Mouse (Mus musculus): ENCODE data around the gene Atp6v1d. TPM values are rescaled to one million over a fixed set of nuclear protein-coding genes. Genes with fewer than 3 reads are reported as not detected.

Atp6v1d gene
- polyA plus RNA-seq, 1 experiment: 52.6 TPM

DNA sequence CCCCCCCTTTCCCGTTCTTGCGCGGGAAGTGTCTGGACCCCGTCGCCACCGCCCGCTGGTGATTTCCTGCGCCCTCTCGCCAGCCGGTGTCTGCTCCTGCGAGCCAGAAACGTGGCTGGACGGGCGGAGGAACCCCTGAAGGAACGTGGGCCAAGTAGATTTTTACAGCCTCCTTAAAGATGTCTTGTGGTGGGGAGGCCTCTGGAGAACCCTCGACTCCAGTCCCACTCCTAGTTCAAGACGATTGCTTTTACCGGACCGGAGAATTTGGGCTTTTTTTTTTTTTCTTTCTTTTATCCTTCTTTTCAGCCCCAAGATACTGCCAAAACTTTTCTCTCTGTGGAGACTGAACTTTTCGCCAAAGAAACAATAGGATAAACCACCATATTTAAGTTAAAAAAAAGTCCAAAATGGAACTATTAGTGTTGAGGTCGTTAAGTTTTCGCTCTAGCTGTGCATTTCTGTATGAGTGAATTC is 854 bp upstream of the Atp6v1d start:
- H3K36me3 ChIP-seq (ENCODE audit: control insufficient read depth, insufficient read depth, low read length): no peaks in the 10 kb centered on the region; the same call in 1 of the 2 replicates
- WGBS: under 1% methylated on average over 22 of the region's 22 CpGs
- H3K4me3 ChIP-seq (ENCODE audit: insufficient read depth, low read depth, low read length): peak overlapping the region; percentile 84
- H3K4me1 ChIP-seq (ENCODE audit: control insufficient read depth, insufficient read depth, low read length): peaks cover 13% of the 10 kb centered on the region
- no peak for TF ChIP-seq CTCF (conservative IDR thresholded peaks at IDR 0.05; ENCODE audit: insufficient read depth, insufficient read length, low read depth, low read length)
- no peak for TF ChIP-seq POLR2A (IDR thresholded peaks at IDR 0.05; ENCODE audit: low read depth, low read length)
- no peaks in the 10 kb centered on the region for H3K27me3 ChIP-seq (replicated peaks; ENCODE audit: control insufficient read depth, insufficient read depth, low read length)
- H3K27ac ChIP-seq (ENCODE audit: insufficient read depth, low read depth, low read length): peak overlapping the region; percentile 93; the same call in 1 of the 2 replicates
- no peak for DNase-seq

DNA sequence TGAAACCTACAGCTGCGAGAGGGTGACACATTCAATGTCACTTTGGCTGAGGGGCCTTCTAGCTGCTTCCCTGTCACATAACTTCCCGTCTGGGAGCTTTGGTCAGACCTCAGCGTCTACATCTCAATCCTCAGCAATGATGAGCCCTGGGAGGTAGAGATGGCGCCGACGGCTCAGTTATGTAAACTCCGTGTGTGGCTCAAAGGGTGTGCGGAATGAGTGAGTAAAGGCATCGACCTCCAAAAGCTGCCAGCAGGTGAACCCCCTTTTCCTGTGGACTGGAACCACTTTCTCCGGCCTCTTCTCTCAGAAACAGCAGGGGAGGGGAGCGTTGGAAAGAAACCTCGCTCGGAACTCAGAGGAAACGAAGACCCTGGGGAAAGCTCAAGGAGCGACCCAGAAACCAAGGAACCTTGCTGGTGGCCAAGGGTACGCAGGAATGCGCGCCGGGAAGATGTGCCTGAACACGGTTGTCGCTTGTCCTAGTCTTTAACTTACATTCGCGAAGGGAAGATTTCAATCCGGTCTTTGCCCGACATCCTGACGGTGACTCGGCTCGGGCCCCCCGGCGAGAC is 430 bp downstream of the Atp6v1d start:
- Histone ChIP-seq H3K36me3 (ENCODE audit: control insufficient read depth, insufficient read depth, low read length) (no peaks in the 10 kb centered on the region), H3K27me3 (replicated peaks; ENCODE audit: control insufficient read depth, insufficient read depth, low read length) (no peaks in the 10 kb centered on the region), H3K27ac (ENCODE audit: insufficient read depth, low read depth, low read length) (peak overlapping the region; percentile 87), H3K4me1 (ENCODE audit: control insufficient read depth, insufficient read depth, low read length) (peaks cover 13% of the 10 kb centered on the region), H3K4me3 (ENCODE audit: insufficient read depth, low read depth, low read length) (peak overlapping the region; percentile 83)
- peak; percentile 63 for TF ChIP-seq POLR2A (IDR thresholded peaks at IDR 0.05; ENCODE audit: low read depth, low read length)
- TF ChIP-seq CTCF (conservative IDR thresholded peaks at IDR 0.05; ENCODE audit: insufficient read depth, insufficient read length, low read depth, low read length): no peak
- under 1% methylated on average over 30 of the region's 30 CpGs for WGBS
- DNase-seq: no peak

DNA sequence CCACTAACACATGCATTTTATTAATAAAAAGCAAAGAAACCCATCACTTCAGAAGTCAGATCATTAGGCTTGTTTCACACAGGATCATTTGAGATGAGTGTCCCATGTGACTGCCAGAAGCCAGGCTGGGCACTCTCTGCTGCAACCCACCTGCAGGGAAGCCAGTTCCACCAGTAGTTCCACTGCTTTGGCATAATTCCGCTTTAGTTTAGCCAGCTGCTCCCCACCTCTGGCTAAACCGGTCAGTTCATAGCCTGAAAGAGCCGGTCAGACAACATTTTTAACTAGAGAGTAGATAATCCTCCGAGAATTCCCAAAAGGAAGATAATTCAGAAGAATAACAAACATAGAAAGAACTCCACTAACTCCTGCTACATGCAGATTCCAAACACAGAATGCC is 13.2 kb downstream of the Atp6v1d start:
- H3K27me3 ChIP-seq (replicated peaks; ENCODE audit: control insufficient read depth, insufficient read depth, low read length): no peaks in the 10 kb centered on the region
- H3K36me3 ChIP-seq (ENCODE audit: control insufficient read depth, insufficient read depth, low read length): peaks cover 11% of the 10 kb centered on the region
- H3K4me3 ChIP-seq (ENCODE audit: insufficient read depth, low read depth, low read length): no peak overlapping the region
- 92% methylated on average over 4 of the region's 4 CpGs for WGBS
- H3K4me1 ChIP-seq (ENCODE audit: control insufficient read depth, insufficient read depth, low read length): no peaks in the 10 kb centered on the region
- DNase-seq: no peak
- TF ChIP-seq POLR2A (IDR thresholded peaks at IDR 0.05; ENCODE audit: low read depth, low read length): no peak
- TF ChIP-seq CTCF (conservative IDR thresholded peaks at IDR 0.05; ENCODE audit: insufficient read depth, insufficient read length, low read depth, low read length): no peak
- H3K27ac ChIP-seq (ENCODE audit: insufficient read depth, low read depth, low read length): peak overlapping the region; percentile 23; the same call in 1 of the 2 replicates

DNA sequence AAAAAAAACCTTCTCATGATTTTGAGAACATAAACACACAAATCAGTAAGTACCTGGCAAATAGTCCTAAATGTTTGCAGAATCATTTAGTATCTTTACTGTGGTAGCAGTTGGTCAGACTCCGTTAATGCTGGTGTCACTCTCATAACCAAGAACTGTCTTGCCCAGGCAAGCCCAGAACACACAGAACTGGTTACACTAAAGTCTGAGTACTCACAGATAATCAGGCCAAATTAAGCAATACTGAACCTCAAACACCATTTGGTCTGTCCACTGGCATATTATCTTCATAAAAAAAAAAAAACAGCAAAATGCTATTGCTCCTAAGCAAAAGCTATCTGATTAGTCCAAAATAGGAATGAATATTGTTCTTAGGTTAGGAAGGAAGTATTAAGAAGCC is 19.0 kb downstream of the Atp6v1d start:
- Histone ChIP-seq H3K4me3 (ENCODE audit: insufficient read depth, low read depth, low read length) (no peak overlapping the region), H3K27me3 (replicated peaks; ENCODE audit: control insufficient read depth, insufficient read depth, low read length) (no peaks in the 10 kb centered on the region), H3K27ac (ENCODE audit: insufficient read depth, low read depth, low read length) (no peak overlapping the region), H3K36me3 (ENCODE audit: control insufficient read depth, insufficient read depth, low read length) (peaks cover 13% of the 10 kb centered on the region), H3K4me1 (ENCODE audit: control insufficient read depth, insufficient read depth, low read length) (no peaks in the 10 kb centered on the region)
- no peak for TF ChIP-seq CTCF (conservative IDR thresholded peaks at IDR 0.05; ENCODE audit: insufficient read depth, insufficient read length, low read depth, low read length)
- no peak for TF ChIP-seq POLR2A (IDR thresholded peaks at IDR 0.05; ENCODE audit: low read depth, low read length)
- no peak for DNase-seq
- WGBS: 78% methylated on average over 1 of the region's 1 CpGs

DNA sequence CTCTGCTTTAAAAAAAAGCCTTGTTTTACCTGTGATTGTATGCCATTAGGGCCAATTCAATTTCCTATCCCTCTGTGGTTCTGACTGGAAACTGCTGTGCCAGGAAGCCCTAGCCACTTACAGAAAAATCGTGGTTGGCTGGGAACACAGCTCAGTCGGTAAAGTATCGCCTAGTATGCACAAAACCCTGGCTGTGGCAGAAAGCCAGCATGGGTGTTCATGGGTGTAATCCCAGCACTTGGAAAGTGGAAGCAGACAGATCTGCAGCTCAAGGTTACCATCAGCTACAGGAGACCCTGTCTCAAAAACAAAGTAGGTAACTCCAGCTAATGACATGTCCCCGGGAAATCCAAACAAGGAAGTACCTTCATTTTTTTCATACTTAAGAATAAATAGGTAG is 21.5 kb downstream of the Atp6v1d start:
- peak; percentile 56 for DNase-seq
- Histone ChIP-seq H3K36me3 (ENCODE audit: control insufficient read depth, insufficient read depth, low read length) (peaks cover 17% of the 10 kb centered on the region), H3K27ac (ENCODE audit: insufficient read depth, low read depth, low read length) (no peak overlapping the region), H3K27me3 (replicated peaks; ENCODE audit: control insufficient read depth, insufficient read depth, low read length) (no peaks in the 10 kb centered on the region), H3K4me3 (ENCODE audit: insufficient read depth, low read depth, low read length) (no peak overlapping the region), H3K4me1 (ENCODE audit: control insufficient read depth, insufficient read depth, low read length) (no peaks in the 10 kb centered on the region)
- 44% methylated on average over 4 of the region's 4 CpGs for WGBS
- TF ChIP-seq CTCF (conservative IDR thresholded peaks at IDR 0.05; ENCODE audit: insufficient read depth, insufficient read length, low read depth, low read length): no peak
- TF ChIP-seq POLR2A (IDR thresholded peaks at IDR 0.05; ENCODE audit: low read depth, low read length): no peak

DNA sequence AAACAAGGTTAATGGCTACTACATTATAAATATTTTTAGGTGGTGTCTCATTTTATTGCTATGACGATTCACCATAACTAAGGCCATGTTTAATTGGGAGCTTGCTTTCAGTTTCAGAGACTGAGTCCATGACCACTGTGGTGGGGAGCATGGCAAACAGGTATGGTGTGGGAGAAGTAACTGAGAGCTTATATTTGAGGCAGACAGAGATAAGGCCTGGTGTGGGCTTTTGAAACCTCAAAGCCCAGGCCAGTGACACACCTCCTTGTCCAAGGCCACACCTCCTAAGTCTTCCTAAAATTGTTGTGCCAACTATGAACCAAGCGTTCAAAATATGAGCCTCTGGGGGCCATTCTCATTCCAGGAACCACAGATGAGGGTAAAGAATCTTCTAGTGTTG is 26.9 kb downstream of the Atp6v1d start:
- H3K36me3 ChIP-seq (ENCODE audit: control insufficient read depth, insufficient read depth, low read length): peaks cover 18% of the 10 kb centered on the region
- no peak overlapping the region for H3K4me3 ChIP-seq (ENCODE audit: insufficient read depth, low read depth, low read length)
- no peak for DNase-seq
- no peak for TF ChIP-seq CTCF (conservative IDR thresholded peaks at IDR 0.05; ENCODE audit: insufficient read depth, insufficient read length, low read depth, low read length)
- TF ChIP-seq POLR2A (IDR thresholded peaks at IDR 0.05; ENCODE audit: low read depth, low read length): no peak
- 87% methylated on average over 2 of the region's 2 CpGs for whole genome bisulfite sequencing
- H3K27ac ChIP-seq (ENCODE audit: insufficient read depth, low read depth, low read length): no peak overlapping the region
- no peaks in the 10 kb centered on the region for H3K4me1 ChIP-seq (ENCODE audit: control insufficient read depth, insufficient read depth, low read length)
- H3K27me3 ChIP-seq (replicated peaks; ENCODE audit: control insufficient read depth, insufficient read depth, low read length): no peaks in the 10 kb centered on the region

DNA sequence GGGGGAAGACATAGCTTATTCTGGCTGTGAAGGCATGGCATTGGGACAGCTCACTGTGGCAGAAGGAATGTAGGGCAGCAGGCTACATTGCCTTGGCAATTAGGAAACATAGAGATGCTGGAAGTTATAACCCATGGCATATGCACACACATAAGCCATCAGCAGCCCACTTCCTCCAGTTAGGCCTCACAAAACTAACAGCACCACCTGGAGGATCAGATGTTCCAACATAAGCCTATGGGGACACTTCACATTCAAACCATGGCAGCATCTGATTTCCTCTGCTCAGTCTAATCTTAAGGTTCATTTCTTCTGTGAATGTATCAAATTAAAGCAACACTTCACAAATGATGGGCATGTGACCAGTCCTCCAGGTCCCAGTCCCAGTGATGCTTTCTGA is 47.0 kb downstream of the Atp6v1d start:
- Histone ChIP-seq H3K27ac (ENCODE audit: insufficient read depth, low read depth, low read length) (no peak overlapping the region), H3K36me3 (ENCODE audit: control insufficient read depth, insufficient read depth, low read length) (0 out of 2 replicates have a peak, but pooled peaks cover 1% of the 10 kb centered on the region), H3K4me1 (ENCODE audit: control insufficient read depth, insufficient read depth, low read length) (no peaks in the 10 kb centered on the region), H3K27me3 (replicated peaks; ENCODE audit: control insufficient read depth, insufficient read depth, low read length) (no peaks in the 10 kb centered on the region), H3K4me3 (ENCODE audit: insufficient read depth, low read depth, low read length) (no peak overlapping the region)
- peak; percentile 16 for DNase-seq
- TF ChIP-seq POLR2A (IDR thresholded peaks at IDR 0.05; ENCODE audit: low read depth, low read length) (no peak), CTCF (conservative IDR thresholded peaks at IDR 0.05; ENCODE audit: insufficient read depth, insufficient read length, low read depth, low read length) (peak; percentile 27)
